Mouse (Mus musculus) telencephalon, adult 2 months (tissue): ENCODE measurements around the gene Dhx15.
"Not testable (repeated sequence)": the region's sequence is repeated elsewhere in the genome, so short reads cannot be mapped to it uniquely, and the experiment has no call there.

Experiments
- DNase-seq: peaks from one replicate; pipeline ENCODE4 v3.0.0-alpha.2; 2011; ENCODE audit warnings: low read depth, low spot score

Gene Dhx15

DNA sequence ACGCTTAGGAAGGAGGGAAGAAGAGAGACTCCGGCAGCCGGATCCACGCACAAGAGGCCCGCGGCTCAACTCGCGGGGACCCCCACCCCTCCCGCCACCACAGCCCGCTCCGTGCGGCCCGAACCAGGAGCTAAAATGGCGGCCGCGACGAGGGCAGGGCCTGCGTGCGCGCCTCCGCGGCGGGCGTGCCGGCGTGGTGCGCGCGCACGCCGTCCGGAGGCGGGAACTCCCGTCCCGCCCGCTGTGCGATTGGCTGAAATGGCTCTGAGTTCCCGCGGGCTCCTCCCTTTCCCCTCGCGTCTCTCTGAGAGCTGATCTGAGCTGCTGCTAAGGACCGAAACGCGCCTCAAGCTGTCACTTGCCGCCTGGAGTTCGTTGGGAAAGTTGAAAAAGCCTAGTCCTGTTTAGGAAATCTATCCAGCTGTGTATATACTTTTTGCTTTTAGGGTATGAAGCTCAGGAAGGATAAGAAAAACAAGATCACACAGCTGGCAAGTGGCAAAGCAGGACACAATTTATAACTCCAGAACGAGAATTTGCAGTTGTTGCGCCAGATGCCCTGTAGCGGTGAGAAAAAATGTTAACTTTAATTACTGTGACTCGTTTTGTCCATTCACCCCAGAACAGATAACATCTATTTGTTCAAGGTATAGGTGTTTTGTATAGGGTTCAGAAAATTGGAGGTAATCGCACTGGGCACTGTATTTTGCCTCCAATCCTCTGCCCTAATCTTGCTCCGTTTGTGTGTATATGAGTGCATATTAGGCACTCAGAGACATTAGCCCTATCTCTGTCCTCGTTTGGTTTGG, at the start of gene Dhx15:
TSS of gene Dhx15 (minus strand) at position 144 of the 809 bp plus-strand sequence.
- peak; percentile 89 for DNase-seq

GRCm38 (mm10) chr5:52238877-52239276, 48.6 kb upstream of the Dhx15 start:
- DNase-seq = no peak

GRCm38 (mm10) chr5:52237956-52238735, 47.8 kb upstream of the Dhx15 start:
- no peak for DNase-seq

DNA sequence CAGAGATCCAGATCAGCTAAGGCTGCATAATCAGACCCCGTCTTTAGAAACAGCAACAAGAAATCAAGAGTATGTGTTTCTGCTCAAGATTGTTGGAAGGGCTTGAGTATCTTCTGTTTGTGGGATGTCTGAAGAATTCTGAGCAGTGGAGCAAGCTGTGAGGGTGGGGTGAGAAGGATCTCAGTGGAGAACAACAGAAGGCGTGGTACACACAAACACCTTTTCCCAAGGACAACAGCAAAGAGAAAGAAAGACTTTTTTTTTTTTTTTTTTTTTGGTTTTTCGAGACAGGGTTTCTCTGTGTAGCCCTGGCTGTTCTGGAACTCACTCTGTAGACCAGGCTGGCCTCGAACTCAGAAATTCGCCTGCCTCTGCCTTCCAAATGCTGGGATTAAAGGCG, 46.3 kb upstream of the Dhx15 start:
- DNase-seq = not testable (repeated sequence)

- no peak for DNase-seq
These were observed 44.3 kb upstream of the Dhx15 start for GRCm38 (mm10) chr5:52234570-52234969.

DNA sequence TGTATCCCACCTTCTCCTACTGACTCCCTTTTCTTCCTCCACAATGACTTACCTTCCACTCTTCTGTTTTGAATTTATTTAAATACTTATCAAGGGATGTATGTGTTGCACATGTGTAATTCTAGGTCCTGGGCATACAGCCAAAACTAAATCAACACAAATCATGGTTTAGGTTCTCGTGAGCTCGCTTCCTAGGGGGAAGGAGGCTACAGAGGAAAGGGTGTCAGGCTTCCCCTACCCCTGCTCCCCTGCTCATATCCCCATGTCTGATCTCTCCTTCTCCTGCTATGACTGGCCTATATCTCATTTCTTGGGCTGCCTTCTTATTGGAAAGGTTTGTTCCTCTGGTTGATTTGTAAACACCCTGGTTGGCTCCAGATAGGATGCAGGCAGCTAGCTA, 43.6 kb upstream of the Dhx15 start:
- no peak for DNase-seq

DNA sequence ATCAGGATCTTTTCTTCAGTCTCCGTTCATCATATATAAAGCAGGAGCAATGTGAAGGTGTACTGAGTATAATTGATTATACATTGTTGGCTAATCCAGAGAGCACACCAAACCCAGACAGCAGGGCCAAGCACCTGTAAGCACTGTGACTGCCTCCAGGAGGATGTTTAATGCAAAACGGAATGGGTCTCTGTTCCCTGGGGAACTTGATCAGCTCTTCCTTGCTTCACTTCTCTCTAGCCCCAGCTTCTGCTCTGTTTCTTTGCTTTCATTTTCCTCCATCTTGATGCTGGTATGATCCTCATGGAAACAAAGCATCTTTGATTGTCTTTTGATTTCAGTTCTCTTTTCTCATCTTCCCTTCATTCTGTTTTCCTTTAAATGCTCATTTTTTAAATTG, 42.3 kb upstream of the Dhx15 start:
- no peak for DNase-seq

- no peak for DNase-seq
These were observed 41.9 kb upstream of the Dhx15 start for GRCm38 (mm10) chr5:52232199-52232598.

GRCm38 (mm10) chr5:52230466-52230865, 40.2 kb upstream of the Dhx15 start:
- DNase-seq = no peak

- DNase-seq = no peak
These were observed 36.4 kb upstream of the Dhx15 start for GRCm38 (mm10) chr5:52226677-52227076.

DNA sequence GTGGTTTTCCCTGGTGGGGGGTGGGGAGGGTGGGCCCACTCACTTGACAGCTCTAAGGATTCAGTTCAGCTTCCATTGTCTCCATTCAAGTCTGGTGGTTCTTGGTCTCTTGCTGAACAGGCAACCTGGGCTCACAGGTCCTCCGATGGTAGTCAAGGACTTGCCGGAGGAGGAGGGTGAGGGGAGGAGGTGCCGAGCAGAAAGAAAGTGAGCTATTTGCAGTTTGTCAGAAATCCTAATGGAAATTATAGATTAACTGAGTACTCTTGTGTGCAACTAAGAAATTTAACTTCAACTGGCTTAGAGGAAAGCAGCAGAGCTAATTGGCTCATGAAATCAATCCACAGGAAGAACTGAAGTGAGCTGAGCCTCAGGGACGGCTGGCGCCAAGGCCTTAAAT, 31.3 kb upstream of the Dhx15 start:
- no peak for DNase-seq

GRCm38 (mm10) chr5:52220013-52220804, 29.9 kb upstream of the Dhx15 start:
- no peak for DNase-seq

- no peak for DNase-seq
These were observed 27.9 kb upstream of the Dhx15 start for GRCm38 (mm10) chr5:52218238-52218637.

- peak; percentile 73 for DNase-seq
These were observed 23.0 kb upstream of the Dhx15 start for GRCm38 (mm10) chr5:52213143-52213900.

- no peak for DNase-seq
These were observed 810 bp upstream of the Dhx15 start for GRCm38 (mm10) chr5:52191180-52191468.

DNA sequence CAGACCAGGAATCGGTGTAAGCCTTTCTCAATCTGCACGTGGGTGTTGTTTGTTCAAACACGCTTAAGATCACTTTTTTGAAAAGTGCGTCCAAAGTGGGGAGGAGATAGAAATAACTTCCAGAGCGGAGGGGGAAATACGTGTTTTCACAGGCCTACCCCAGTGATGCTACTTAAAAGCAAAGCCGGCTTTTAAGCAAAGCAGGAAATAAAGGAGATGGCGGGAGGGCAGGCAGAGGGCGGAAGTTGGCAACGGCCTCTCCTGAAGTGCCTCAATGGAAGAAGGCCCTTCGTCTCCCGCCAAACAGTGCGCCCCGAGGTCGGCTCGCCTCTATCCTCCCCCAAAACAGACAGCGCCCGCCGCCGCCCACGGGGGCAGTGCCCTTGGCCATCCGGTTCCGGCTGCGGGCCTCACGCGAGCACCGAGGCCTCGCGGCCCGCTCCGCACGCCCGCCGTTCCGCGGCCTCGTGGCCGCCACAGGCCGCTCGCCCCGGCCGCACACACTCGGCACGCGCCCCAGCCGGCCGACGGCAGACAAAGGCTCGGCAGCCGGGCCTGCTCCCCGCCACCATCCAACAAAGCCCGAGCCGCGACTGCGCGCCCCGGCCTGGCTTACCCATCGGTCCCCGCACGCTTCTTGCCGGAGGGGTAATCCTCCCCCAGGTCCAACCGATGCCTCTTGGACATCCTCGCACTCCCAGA, 499 bp downstream of the Dhx15 start:
- DNase-seq = peak; percentile 19

GRCm38 (mm10) chr5:52188206-52188605, 2.1 kb downstream of the Dhx15 start:
- no peak for DNase-seq

DNA sequence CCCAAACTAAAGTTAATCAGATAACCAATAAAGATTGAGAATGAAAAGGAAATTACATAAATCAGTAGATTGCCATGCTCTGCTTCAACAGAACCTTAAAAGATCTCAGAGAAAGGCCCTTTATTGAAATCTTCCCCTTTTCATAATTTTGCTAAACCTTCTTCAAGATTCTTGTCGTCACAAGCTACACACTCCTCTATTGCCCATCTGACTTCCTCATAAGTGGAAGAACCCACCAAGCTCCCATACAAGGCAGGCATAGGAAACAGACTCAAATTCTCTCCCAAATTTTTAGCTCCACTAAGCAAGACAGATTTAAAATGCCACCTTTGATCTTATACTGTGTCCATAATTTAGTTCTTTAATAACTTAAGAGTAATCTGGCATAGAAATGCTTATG, 13.0 kb downstream of the Dhx15 start:
- no peak for DNase-seq

- no peak for DNase-seq
These were observed 21.8 kb downstream of the Dhx15 start for GRCm38 (mm10) chr5:52168468-52168867.

GRCm38 (mm10) chr5:52149138-52149537, 41.2 kb downstream of the Dhx15 start:
- DNase-seq = no peak

- DNase-seq = no peak
These were observed 43.2 kb downstream of the Dhx15 start for GRCm38 (mm10) chr5:52147141-52147540.
